Mouse (Mus musculus) R1 (cell line): ENCODE measurements around the gene Hspe1.

Experiments
- DNase-seq: peaks from one replicate; pipeline ENCODE4 v3.0.0-alpha.2; 2018; ENCODE audit warnings: low read depth, low spot score

Gene Hspe1

GRCm38 (mm10) chr1:55133173-55133572, 45.2 kb downstream of the Hspe1 start:
- no peak for DNase-seq

DNA sequence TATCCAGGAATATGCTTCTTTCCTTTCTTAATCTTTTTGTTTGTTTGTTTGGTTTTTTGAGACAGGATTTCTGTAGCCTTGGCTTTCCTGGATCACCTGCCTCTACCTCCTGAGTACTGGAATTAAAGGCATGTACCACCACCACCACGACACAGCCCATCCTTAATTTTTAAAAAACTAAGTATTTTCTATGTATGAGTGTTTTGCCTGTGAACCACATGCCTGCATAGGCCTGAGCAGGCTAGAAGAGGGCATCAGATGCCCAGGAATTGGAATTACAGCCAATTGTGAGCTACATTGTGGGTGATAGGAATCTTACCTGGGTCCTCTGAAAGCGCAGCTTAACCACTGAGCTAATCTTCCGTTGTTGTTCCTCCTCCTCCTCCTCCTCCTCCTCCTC, 46.4 kb downstream of the Hspe1 start:
- no peak for DNase-seq

DNA sequence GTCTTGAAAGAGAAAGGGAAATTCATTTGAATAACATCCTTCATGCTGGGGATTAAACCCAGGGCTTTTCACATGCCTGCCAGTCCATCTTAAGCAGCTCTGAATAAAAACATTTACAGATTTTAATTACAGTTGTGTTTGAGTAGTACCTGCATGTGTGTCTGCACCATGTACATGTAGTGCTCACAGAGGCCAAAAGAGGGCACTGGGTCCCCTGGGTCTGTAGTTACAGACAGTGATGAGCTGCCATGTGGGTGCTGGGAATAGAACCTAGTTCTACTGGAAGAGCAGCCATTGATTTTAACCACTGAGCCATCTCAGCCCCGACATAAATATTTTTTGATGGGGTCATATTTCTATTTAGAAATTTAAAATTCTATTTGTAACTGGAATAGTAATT, 47.9 kb downstream of the Hspe1 start:
- peak; percentile 82 for DNase-seq
